Mouse (Mus musculus): ENCODE data around the gene Mns1.

Gene Mns1

DNA sequence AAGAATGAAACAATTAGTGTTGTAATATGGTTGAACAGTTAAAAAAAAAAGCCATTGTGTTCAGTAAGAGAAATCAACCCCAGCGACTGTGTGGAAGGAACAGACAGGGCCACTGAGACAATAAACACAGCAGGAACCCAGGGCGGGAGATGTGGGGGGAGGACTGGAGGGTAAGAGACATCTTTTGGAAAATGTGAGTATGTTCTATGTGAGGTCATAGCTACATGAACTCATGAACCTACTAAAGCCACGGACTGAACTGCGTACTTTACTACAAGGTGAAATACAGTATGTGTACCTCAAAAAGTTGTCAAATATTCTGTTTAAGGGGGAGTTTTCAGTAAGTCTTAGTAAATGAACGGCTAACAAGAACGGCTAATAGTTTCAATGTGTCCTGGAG lies 39.5 kb downstream of the Mns1 start:
- DNase-seq: no peak

DNA sequence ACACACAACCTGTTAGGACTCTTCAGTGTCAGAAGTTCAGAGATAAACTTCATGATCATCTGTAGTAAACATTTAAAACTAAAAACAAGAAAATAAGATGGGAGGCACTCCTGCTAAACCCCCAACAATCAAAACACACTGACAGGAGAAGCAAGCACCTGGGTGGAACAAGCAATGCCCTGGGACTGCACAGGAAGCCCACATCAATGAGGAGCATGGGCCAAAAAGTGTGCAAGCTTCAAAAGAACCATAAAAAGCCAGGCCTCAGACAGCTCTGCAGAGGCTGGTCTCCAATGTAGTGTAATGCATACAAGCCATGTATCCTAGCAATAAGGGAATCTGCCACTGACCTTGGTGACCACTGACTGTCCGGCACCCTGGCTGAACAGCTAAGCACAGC lies 41.5 kb downstream of the Mns1 start:
- DNase-seq: no peak

DNA sequence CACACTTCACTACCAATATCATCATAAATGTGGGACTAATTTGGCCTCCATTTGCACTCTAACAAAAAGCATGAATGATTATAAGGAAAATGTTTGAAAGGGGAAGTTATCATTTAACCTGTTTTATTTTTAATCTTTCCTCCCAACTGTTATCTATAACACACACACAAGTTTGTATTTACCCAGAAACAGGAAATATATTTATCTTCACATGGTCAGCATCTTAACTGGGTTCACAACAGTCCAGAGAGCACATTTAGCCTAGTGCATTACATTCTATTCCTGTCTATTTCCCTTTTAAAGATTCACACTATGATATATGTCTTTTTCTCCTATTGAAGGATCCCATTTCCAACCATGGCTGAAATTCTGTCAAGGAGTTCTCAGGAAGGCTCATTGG lies 50.7 kb downstream of the Mns1 start:
- no peak for DNase-seq

DNA sequence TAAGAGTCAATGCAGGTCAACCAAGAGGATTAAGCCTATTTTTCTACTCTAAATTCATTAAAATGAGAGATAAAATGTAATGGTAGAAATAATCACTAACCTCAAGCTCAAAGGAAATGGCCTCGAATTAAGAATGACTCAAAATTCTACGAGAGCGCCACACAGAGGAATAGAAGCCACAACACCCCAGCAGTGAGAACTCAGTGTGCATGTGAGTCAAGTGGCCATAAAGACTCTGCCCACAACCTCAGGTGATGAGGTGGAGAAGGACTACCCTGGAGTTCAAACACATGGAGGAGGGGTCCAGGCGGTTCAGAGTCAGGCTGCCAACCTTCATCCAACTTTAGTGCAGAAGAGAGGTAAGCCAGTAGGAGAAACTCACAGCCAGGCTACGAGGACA lies 51.3 kb downstream of the Mns1 start:
- no peak for DNase-seq

DNA sequence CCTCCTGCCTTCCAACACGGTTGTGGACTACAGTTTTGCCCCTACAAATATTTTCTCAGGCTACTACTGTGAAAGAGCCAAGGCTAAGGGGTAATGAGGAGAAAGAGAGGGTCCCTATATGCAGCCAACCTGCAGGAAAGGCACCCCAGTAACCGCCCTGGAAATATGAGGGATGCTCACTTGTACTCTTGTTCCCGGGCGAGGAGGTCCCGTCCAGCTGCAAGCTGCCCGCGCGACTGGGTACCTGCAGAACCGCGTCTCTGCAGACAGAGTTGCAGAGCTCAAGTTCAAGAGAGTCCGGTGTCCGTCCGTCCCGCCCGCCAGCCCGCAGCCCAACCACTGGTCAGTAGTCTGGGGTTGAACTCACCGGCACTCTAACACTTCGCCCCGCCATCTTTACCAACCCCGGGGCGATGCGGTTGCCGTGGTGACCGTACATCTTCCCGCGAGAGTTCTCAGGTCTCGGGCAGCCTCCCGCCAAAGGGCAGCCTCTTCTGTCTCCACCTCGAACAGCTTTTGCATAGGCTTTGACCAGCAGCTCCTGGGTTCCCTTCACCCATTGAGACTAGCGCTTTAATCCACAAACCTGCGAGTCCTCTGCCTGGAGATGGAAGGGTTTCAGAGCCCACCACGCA lies 53.9 kb downstream of the Mns1 start:
- DNase-seq: peak; percentile 90

DNA sequence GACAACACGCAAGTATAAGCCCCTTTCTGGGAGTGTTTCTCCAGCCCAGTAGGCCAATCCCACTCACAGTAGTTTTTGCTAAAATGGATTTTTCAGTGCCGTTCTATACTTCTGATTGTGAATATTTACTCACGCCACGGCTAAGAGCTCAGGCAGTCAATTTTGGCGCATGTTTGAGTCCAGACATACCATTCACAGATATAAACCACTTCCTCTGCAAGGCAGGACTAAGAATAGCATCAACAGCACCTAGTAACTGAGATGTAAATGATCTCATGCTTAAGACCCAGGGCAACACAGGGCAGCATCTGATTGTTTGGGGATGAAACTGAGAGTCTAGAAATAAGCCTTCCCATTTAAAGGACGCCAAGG lies 54.4 kb downstream of the Mns1 start, which contains the start of gene Tex9:
TSS of gene Tex9 (minus strand) at position 19 of the 372 bp plus-strand sequence.
- no peak for DNase-seq

DNA sequence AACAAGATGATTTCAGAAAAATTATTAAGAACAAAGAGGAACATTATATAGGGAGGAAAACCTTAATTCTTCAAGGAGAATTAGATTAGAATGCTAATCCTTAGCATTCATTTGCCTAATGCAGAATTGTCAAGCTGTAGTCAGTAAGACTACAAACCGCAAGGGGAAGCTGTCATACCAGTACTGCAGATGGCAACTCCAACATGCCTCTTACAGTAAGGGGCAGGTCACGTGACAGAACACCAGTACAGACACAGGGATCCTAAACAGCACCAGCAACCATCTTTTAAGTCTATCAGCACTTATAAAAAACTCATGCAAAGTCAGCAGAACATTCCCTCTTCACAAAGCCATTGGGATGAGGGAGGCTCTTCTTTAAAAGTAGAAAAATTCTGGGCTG lies 55.7 kb downstream of the Mns1 start:
- DNase-seq: no peak

DNA sequence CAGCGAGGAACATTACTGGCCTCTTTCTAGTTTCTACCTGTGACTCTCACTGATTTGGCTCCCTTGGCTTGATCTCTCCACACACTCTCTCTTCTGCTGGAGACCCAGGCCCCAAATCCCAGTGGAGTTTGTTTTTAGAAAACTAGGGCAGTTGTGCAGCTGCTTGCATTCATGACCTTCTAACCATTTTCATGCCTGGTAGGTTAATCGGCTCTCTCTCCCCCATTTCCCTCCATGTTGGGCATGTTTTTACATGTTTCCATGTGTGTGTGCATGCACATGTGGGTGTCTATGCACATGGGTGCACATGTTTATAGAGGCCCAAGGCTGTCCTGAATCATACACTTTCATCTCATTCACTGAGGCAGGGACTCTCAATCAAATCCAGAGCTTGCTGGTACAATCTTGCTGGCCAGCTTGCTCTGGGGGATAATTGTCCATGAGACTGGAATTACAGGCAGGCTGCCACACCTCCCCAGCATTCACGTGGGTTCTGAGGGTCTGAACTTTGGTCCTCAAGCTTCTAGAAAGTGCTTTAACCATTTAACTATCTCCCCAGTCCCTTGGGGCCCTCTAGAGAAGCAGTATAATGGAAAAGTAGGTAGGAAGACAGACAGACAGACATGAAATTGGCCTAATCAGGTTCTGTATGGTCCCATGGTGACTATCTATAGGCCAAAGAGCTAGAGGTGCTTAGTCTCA lies 56.3 kb downstream of the Mns1 start:
- no peak for DNase-seq

DNA sequence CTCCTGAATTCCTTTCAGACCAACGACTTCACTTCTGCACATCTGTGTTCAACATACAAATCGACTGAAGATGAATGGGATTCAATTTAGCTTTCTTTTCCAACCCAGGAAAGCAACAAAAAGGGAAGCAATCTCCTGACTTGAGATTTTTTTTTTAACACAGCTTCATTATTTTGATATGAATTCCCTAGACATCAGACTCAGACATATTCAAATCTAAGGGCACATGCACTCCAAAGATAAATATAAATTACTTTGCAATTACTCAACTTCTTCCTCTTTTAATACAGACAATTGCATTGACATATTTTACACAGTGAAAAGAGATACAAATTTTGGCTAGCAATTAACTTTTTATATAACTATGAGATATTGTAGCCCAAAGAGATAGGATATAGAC lies 58.9 kb downstream of the Mns1 start:
- DNase-seq: no peak

DNA sequence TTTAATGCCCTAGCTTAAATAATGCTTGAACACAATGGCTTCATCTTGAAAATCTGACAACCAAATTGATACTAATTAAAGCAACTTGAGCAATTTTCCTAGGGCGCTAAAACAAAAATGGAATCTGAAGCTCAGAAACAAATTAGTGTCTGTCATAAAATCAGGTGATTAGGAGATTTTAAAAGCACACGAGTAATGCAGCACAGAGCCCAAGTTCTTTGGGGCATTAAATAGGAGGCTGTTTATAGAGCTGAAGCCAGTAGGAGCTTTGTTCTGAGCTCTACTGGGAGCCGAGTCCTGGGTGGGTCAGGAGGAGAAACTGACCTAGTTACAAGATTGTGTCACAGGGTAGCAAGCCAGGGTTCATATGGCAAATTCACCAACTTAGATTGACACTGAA lies 59.4 kb downstream of the Mns1 start:
- no peak for DNase-seq

All from right cerebral cortex, postnatal 14 days (tissue).